Mouse (Mus musculus): ENCODE results near the gene Mlip. TPM values are rescaled to one million over a fixed set of nuclear protein-coding genes. Genes with fewer than 3 reads are reported as not detected.

The Mlip gene
- polyA plus RNA-seq, 1 experiment from 2014 or later: 0.27 TPM

GRCm38 (mm10) chr9:77252134-77252533 is 100.6 kb downstream of the Mlip start:
- no peak overlapping the region for H3K9ac ChIP-seq (ENCODE audit: low read length)
- H3K27ac ChIP-seq (ENCODE audit: low read depth, low read length): no peak overlapping the region
- no peaks in the 10 kb centered on the region for H3K4me1 ChIP-seq (replicated peaks; ENCODE audit: control insufficient read depth, insufficient read depth, low read length)
- no peak overlapping the region for H3K4me2 ChIP-seq (ENCODE audit: low read depth, low read length, severe bottlenecking)
- H3K36me3 ChIP-seq (ENCODE audit: control insufficient read depth, insufficient read depth, low read length): no peaks in the 10 kb centered on the region
- ATAC-seq (replicated peaks; ENCODE audit: low FRiP score) (no peak), DNase-seq (ENCODE audit: low spot score) (no peak)
- no peak overlapping the region for H3K4me3 ChIP-seq (ENCODE audit: low read depth, low read length)
- H3K9me3 ChIP-seq (ENCODE audit: control insufficient read depth, low read length): no peaks in the 10 kb centered on the region
- WGBS: 84% methylated on average over 7 of the region's 7 CpGs
- no peaks in the 10 kb centered on the region for H3K27me3 ChIP-seq (ENCODE audit: control insufficient read depth, insufficient read depth, low read length)

- H3K9ac ChIP-seq (ENCODE audit: low read length): no peak overlapping the region
- ATAC-seq (replicated peaks; ENCODE audit: low FRiP score) (no peak), DNase-seq (ENCODE audit: low spot score) (no peak)
- H3K4me2 ChIP-seq (ENCODE audit: low read depth, low read length, severe bottlenecking): no peak overlapping the region
- H3K27ac ChIP-seq (ENCODE audit: low read depth, low read length): no peak overlapping the region
- WGBS: 89% methylated on average over 18 of the region's 18 CpGs
- no peaks in the 10 kb centered on the region for H3K9me3 ChIP-seq (ENCODE audit: control insufficient read depth, low read length)
- H3K36me3 ChIP-seq (ENCODE audit: control insufficient read depth, insufficient read depth, low read length): no peaks in the 10 kb centered on the region
- H3K4me1 ChIP-seq (replicated peaks; ENCODE audit: control insufficient read depth, insufficient read depth, low read length): no peaks in the 10 kb centered on the region
- no peaks in the 10 kb centered on the region for H3K27me3 ChIP-seq (ENCODE audit: control insufficient read depth, insufficient read depth, low read length)
- no peak overlapping the region for H3K4me3 ChIP-seq (ENCODE audit: low read depth, low read length)
Measured at GRCm38 (mm10) chr9:77251511-77252112, 101.2 kb downstream of the Mlip start.

- Histone ChIP-seq H3K36me3 (ENCODE audit: control insufficient read depth, insufficient read depth, low read length) (no peaks in the 10 kb centered on the region), H3K4me2 (ENCODE audit: low read depth, low read length, severe bottlenecking) (no peak overlapping the region), H3K9ac (ENCODE audit: low read length) (no peak overlapping the region), H3K9me3 (ENCODE audit: control insufficient read depth, low read length) (no peaks in the 10 kb centered on the region), H3K27ac (ENCODE audit: low read depth, low read length) (no peak overlapping the region), H3K4me3 (ENCODE audit: low read depth, low read length) (no peak overlapping the region), H3K27me3 (ENCODE audit: control insufficient read depth, insufficient read depth, low read length) (no peaks in the 10 kb centered on the region), H3K4me1 (replicated peaks; ENCODE audit: control insufficient read depth, insufficient read depth, low read length) (no peaks in the 10 kb centered on the region)
- DNase-seq (ENCODE audit: low spot score) (no peak), ATAC-seq (replicated peaks; ENCODE audit: low FRiP score) (no peak)
- WGBS: 84% methylated on average over 1 of the region's 1 CpGs
Measured at GRCm38 (mm10) chr9:77198250-77198649, 154.5 kb downstream of the Mlip start.

GRCm38 (mm10) chr9:77179486-77179885 is 173.3 kb downstream of the Mlip start:
- H3K9ac ChIP-seq (ENCODE audit: low read length): no peak overlapping the region
- H3K9me3 ChIP-seq (ENCODE audit: control insufficient read depth, low read length): no peaks in the 10 kb centered on the region
- 87% methylated on average over 3 of the region's 3 CpGs for WGBS
- ATAC-seq (replicated peaks; ENCODE audit: low FRiP score): no peak
- H3K4me2 ChIP-seq (ENCODE audit: low read depth, low read length, severe bottlenecking): no peak overlapping the region
- H3K36me3 ChIP-seq (ENCODE audit: control insufficient read depth, insufficient read depth, low read length): no peaks in the 10 kb centered on the region
- no peak overlapping the region for H3K4me3 ChIP-seq (ENCODE audit: low read depth, low read length)
- H3K27me3 ChIP-seq (ENCODE audit: control insufficient read depth, insufficient read depth, low read length): no peaks in the 10 kb centered on the region
- H3K27ac ChIP-seq (ENCODE audit: low read depth, low read length): no peak overlapping the region
- DNase-seq (ENCODE audit: low spot score): no peak
- H3K4me1 ChIP-seq (replicated peaks; ENCODE audit: control insufficient read depth, insufficient read depth, low read length): no peaks in the 10 kb centered on the region

- no peak for ATAC-seq (replicated peaks; ENCODE audit: low FRiP score)
- WGBS: 82% methylated on average over 3 of the region's 3 CpGs
- Histone ChIP-seq H3K4me2 (ENCODE audit: low read depth, low read length, severe bottlenecking) (no peak overlapping the region), H3K4me1 (replicated peaks; ENCODE audit: control insufficient read depth, insufficient read depth, low read length) (no peaks in the 10 kb centered on the region), H3K4me3 (ENCODE audit: low read depth, low read length) (no peak overlapping the region), H3K36me3 (ENCODE audit: control insufficient read depth, insufficient read depth, low read length) (no peaks in the 10 kb centered on the region), H3K27ac (ENCODE audit: low read depth, low read length) (no peak overlapping the region), H3K9ac (ENCODE audit: low read length) (no peak overlapping the region), H3K27me3 (ENCODE audit: control insufficient read depth, insufficient read depth, low read length) (no peaks in the 10 kb centered on the region), H3K9me3 (ENCODE audit: control insufficient read depth, low read length) (no peaks in the 10 kb centered on the region)
- DNase-seq (ENCODE audit: low spot score): no peak
Measured at GRCm38 (mm10) chr9:77175870-77176269, 176.9 kb downstream of the Mlip start.

- ATAC-seq (replicated peaks; ENCODE audit: low FRiP score) (peak; percentile 66), DNase-seq (ENCODE audit: low spot score) (no peak)
- no peaks in the 10 kb centered on the region for H3K4me1 ChIP-seq (replicated peaks; ENCODE audit: control insufficient read depth, insufficient read depth, low read length)
- no peak overlapping the region for H3K27ac ChIP-seq (ENCODE audit: low read depth, low read length)
- H3K36me3 ChIP-seq (ENCODE audit: control insufficient read depth, insufficient read depth, low read length): no peaks in the 10 kb centered on the region
- no peaks in the 10 kb centered on the region for H3K27me3 ChIP-seq (ENCODE audit: control insufficient read depth, insufficient read depth, low read length)
- no peak overlapping the region for H3K4me3 ChIP-seq (ENCODE audit: low read depth, low read length)
- H3K9me3 ChIP-seq (ENCODE audit: control insufficient read depth, low read length): no peaks in the 10 kb centered on the region
- no peak overlapping the region for H3K9ac ChIP-seq (ENCODE audit: low read length)
- no peak overlapping the region for H3K4me2 ChIP-seq (ENCODE audit: low read depth, low read length, severe bottlenecking)
- 38% methylated on average over 5 of the region's 5 CpGs for WGBS
Measured at GRCm38 (mm10) chr9:77172044-77172443, 180.7 kb downstream of the Mlip start.

- no peaks in the 10 kb centered on the region for H3K27me3 ChIP-seq (ENCODE audit: control insufficient read depth, insufficient read depth, low read length)
- no peak overlapping the region for H3K4me3 ChIP-seq (ENCODE audit: low read depth, low read length)
- H3K27ac ChIP-seq (ENCODE audit: low read depth, low read length): no peak overlapping the region
- H3K4me2 ChIP-seq (ENCODE audit: low read depth, low read length, severe bottlenecking): no peak overlapping the region
- no peak overlapping the region for H3K9ac ChIP-seq (ENCODE audit: low read length)
- no peak for ATAC-seq (replicated peaks; ENCODE audit: low FRiP score)
- DNase-seq (ENCODE audit: low spot score): no peak
- no peaks in the 10 kb centered on the region for H3K4me1 ChIP-seq (replicated peaks; ENCODE audit: control insufficient read depth, insufficient read depth, low read length)
- H3K9me3 ChIP-seq (ENCODE audit: control insufficient read depth, low read length): no peaks in the 10 kb centered on the region
- H3K36me3 ChIP-seq (ENCODE audit: control insufficient read depth, insufficient read depth, low read length): no peaks in the 10 kb centered on the region
- WGBS: 92% methylated on average over 6 of the region's 6 CpGs
Measured at GRCm38 (mm10) chr9:77165877-77166276, 186.9 kb downstream of the Mlip start.

- Histone ChIP-seq H3K9ac (ENCODE audit: low read length) (no peak overlapping the region), H3K27ac (ENCODE audit: low read depth, low read length) (no peak overlapping the region), H3K4me1 (replicated peaks; ENCODE audit: control insufficient read depth, insufficient read depth, low read length) (no peaks in the 10 kb centered on the region), H3K9me3 (ENCODE audit: control insufficient read depth, low read length) (no peaks in the 10 kb centered on the region), H3K27me3 (ENCODE audit: control insufficient read depth, insufficient read depth, low read length) (no peaks in the 10 kb centered on the region), H3K36me3 (ENCODE audit: control insufficient read depth, insufficient read depth, low read length) (no peaks in the 10 kb centered on the region), H3K4me3 (ENCODE audit: low read depth, low read length) (no peak overlapping the region), H3K4me2 (ENCODE audit: low read depth, low read length, severe bottlenecking) (no peak overlapping the region)
- 73% methylated on average over 5 of the region's 5 CpGs for WGBS
- DNase-seq (ENCODE audit: low spot score) (no peak), ATAC-seq (replicated peaks; ENCODE audit: low FRiP score) (no peak)
Measured at GRCm38 (mm10) chr9:77161764-77162163, 191.0 kb downstream of the Mlip start.

GRCm38 (mm10) chr9:77160277-77160926 is 192.4 kb downstream of the Mlip start:
- WGBS: 81% methylated on average over 4 of the region's 4 CpGs
- Histone ChIP-seq H3K27me3 (ENCODE audit: control insufficient read depth, insufficient read depth, low read length) (no peaks in the 10 kb centered on the region), H3K9me3 (ENCODE audit: control insufficient read depth, low read length) (no peaks in the 10 kb centered on the region), H3K4me2 (ENCODE audit: low read depth, low read length, severe bottlenecking) (no peak overlapping the region), H3K4me3 (ENCODE audit: low read depth, low read length) (no peak overlapping the region), H3K36me3 (ENCODE audit: control insufficient read depth, insufficient read depth, low read length) (no peaks in the 10 kb centered on the region), H3K27ac (ENCODE audit: low read depth, low read length) (no peak overlapping the region), H3K4me1 (replicated peaks; ENCODE audit: control insufficient read depth, insufficient read depth, low read length) (no peaks in the 10 kb centered on the region), H3K9ac (ENCODE audit: low read length) (no peak overlapping the region)
- DNase-seq (ENCODE audit: low spot score) (no peak), ATAC-seq (replicated peaks; ENCODE audit: low FRiP score) (no peak)
